In the genomic region with DNA sequence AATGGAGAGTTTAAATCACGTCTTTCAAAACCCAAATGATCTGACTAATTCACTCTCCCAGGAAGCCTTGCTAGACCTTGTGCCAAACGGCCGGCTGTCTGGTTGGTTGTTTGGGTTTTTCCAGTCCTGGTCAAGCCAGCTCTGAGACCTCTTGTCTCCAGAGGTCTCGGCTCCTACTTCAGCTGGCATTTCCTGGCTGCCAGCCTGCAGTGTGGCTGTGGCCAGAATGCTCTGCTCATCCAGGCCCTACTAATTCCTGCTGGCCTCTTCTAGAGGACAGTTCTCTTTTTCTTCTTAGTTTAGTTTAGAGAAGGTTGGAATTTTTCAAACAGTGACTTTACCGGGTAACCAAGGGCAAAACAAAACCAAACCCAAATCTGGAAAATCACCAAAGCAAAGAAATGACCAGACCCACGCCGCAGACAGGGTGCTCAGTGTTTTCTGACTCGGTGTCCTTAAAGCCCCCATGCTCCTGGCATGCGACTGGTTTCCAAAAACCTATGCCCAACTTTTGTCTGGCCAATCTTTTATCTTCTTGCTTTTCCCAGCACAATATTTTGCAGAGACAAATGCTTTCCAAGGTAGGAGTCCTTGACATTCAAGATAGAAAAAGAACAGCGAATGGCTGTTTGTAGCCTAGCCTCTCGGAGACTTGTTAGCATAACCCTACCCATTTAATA, we compare ENCODE assay signal across 8 mouse cellular contexts. TPM values are rescaled to one million over a fixed set of nuclear protein-coding genes. Genes with fewer than 3 reads are reported as not detected.
DNase-seq lines count a peak whose midpoint lies in the region; TF ChIP-seq lines count a peak whose summit lies in the region.

No protein-coding gene starts in this region.

- no peak for TF ChIP-seq POLR2A in embryonic fibroblast, embryonic 13.5 days (IDR thresholded peaks at IDR 0.05; ENCODE audit: low read depth, low read length)

- intact Hi-C loops in left cerebral cortex, postnatal 14 days (cut with DNase I) = no loop called here

- H3K4me3 ChIP-seq in embryonic fibroblast, embryonic 13.5 days (ENCODE audit: insufficient read depth, low read length) = no peak overlapping the region

- peak; percentile 15 to 26 for DNase-seq in left cerebral cortex, postnatal 14 days (ENCODE audit: low spot score in 2 of 2)
- no peak for DNase-seq in left cerebral cortex, adult 11 months (ENCODE audit: low spot score)
- DNase-seq in adrenal gland, adult 8-10 months = peak; percentile 83
- peak; percentile 47 to 60 for DNase-seq in lung, adult 18-20 months
- no peak for DNase-seq in thymus, postnatal 36 days
- DNase-seq in spleen, postnatal 10 days (ENCODE audit: low spot score in 2 of 2) = no peak
- no peak for DNase-seq in frontal cortex, postnatal 14 days (ENCODE audit: low spot score in 2 of 2)

- no peaks in the 10 kb centered on the region; the same call in 1 of the 2 replicates for H3K4me1 ChIP-seq in embryonic fibroblast, embryonic 13.5 days (ENCODE audit: control insufficient read depth, insufficient read depth, low read length)

- 0 out of 2 replicates have a peak overlapping the region, but pooled peaks have one; percentile 0 for H3K27ac ChIP-seq in embryonic fibroblast, embryonic 13.5 days (ENCODE audit: insufficient read depth, low read length)

- no peak for TF ChIP-seq CTCF in embryonic fibroblast, embryonic 13.5 days (IDR thresholded peaks at IDR 0.05; ENCODE audit: borderline replicate concordance, insufficient read depth, low read length)

RNA-seq across cellular contexts. Expression of gene Plod2, which starts 7.9 kb away (rescaled TPM):
- total RNA-seq in left cerebral cortex, postnatal 14 days (2021) = 1 to 10 TPM; 7.1 to 9.3 TPM
- 100 to 1,000 TPM; 176 to 205 (median 188) TPM for total RNA-seq in adrenal gland, adult 8-10 months (2022)
- polyA plus RNA-seq in embryonic fibroblast, embryonic 13.5 days (2011; ENCODE audit: insufficient read length, low read depth, missing spikeins) = 88.6 and 107 TPM in 2 replicates

Comparison
In these comparisons a context has a peak if more than half of its experiments do, and no peak if none do; other contexts are left out.
1. DNase-seq: peak in left cerebral cortex, postnatal 14 days (2 of 2), adrenal gland, adult 8-10 months (single experiment) and lung, adult 18-20 months (2 of 2); none in left cerebral cortex, adult 11 months (single experiment), thymus, postnatal 36 days (0 of 2), spleen, postnatal 10 days (0 of 2) and frontal cortex, postnatal 14 days (0 of 2).
2. RNA of gene Plod2, which starts 7.9 kb away (total RNA-seq): 176 to 205 TPM in adrenal gland, adult 8-10 months; 7.1 to 9.3 TPM in left cerebral cortex, postnatal 14 days; every median in the first group is over 10 times any median in the second.